Mouse (Mus musculus) testis, postnatal 10 days (tissue): Measurements from ENCODE around the gene Gm9774.

Experiments
- DNase-seq: peaks from one replicate; pipeline ENCODE4 v3.0.0; 2021; ENCODE audit warnings: low spot score

Gm9774 gene

GRCm38 (mm10) chr3:92429323-92429722, at the start of gene Gm9774:
Gene Gm9774, minus strand, starts transcription at chr3:92429423.
- no peak for DNase-seq

- no peak for DNase-seq
Observed at GRCm38 (mm10) chr3:92470111-92470510, 40.9 kb upstream of the Gm9774 start.

DNA sequence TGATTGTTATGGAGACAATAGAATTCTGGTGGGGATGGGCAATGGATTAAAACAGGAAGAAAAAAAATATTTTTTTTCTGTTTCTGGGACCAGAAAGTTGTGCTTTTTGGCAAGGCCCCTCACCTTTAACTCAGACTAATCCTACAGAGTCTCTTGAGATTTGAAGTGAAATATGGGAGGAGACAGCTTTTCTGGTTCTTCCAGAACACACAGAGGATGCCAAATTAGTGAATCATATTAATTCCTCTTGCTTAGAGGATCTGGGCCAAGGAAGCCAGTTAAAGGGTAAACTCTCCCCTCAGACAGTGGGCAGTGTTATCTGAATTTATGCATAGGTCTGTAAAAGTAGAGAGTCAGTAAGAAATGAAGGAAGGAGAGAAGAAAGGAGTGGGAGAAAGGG, 38.2 kb upstream of the Gm9774 start:
- DNase-seq: no peak

DNA sequence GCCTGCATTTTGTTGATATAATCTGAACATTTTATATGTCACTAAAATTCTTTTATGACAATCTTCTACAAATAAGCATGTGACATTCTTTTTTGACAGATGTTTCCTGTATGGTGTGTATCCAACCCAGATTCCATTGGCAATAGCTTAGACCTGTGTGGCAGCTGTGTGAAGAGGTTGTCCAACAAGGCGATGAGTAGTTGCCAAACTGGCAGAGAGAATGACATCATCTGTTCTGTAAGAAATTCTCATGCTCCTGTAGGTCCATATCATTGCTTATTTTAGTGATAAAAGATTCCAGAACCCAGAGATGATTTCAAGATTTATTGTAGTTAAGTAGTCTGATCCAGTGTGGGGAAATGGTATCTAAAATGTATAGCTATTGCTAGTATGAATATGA, 37.4 kb upstream of the Gm9774 start:
- no peak for DNase-seq

DNA sequence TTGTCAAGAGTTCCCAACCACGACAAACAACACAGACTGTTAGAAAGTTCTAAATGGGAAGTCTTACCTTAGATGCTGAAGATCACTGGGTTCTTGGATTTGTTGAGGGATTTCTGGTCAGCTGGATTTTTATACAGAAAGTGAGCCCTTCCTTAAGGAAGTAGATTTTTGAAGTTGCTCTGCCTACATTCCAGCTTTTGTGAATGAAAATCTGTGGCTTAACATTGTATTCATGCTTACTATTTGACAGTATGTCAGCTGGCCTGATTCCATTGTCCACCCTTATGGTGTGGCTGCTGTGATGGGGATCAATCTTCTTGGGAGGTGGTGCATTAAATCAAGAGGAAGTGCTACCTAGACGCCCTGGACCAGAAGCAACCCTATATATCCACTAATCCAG, 29.4 kb upstream of the Gm9774 start, which contains the start of gene Sprr3:
Gene Sprr3, minus strand, starts transcription at position 101 of the 400 bp plus-strand sequence.
- no peak for DNase-seq

DNA sequence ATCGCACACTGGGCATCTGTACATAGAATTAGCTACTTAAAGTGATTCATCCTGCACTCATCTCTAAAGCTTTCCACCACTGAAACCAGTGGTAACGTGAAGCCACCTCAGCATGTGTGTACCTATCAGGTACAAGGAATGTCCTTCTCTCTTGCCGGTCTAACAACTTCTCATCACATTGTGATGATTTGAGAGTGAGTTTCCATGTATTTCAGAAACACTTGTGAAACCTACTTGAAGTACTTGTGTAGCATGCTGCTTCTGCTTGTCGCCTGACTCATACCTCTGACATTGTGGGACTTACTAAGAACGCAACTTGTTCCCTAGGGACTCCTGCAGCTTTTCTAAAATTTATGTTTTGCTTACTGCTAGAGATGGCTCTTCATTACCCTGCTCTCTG, 25.9 kb upstream of the Gm9774 start:
- DNase-seq: no peak

GRCm38 (mm10) chr3:92440177-92440576, 11.0 kb upstream of the Gm9774 start:
- no peak for DNase-seq

- DNase-seq: no peak
Observed at GRCm38 (mm10) chr3:92438689-92439088, 9.5 kb upstream of the Gm9774 start, which contains the start of gene Sprr1b. Gene Sprr1b, minus strand, starts transcription at chr3:92438789.

- no peak for DNase-seq
Observed at GRCm38 (mm10) chr3:92432282-92432681, 3.1 kb upstream of the Gm9774 start, which contains the start of gene Sprr2k. Gene Sprr2k, plus strand, starts transcription at chr3:92432582.

- DNase-seq: no peak
Observed at GRCm38 (mm10) chr3:92417782-92418181, 11.4 kb downstream of the Gm9774 start, which contains the start of gene Sprr2j-ps. Gene Sprr2j-ps, plus strand, starts transcription at chr3:92418082.

- no peak for DNase-seq
Observed at GRCm38 (mm10) chr3:92407691-92408090, 21.5 kb downstream of the Gm9774 start, which contains the start of gene Sprr2i. Gene Sprr2i, plus strand, starts transcription at chr3:92407991.

DNA sequence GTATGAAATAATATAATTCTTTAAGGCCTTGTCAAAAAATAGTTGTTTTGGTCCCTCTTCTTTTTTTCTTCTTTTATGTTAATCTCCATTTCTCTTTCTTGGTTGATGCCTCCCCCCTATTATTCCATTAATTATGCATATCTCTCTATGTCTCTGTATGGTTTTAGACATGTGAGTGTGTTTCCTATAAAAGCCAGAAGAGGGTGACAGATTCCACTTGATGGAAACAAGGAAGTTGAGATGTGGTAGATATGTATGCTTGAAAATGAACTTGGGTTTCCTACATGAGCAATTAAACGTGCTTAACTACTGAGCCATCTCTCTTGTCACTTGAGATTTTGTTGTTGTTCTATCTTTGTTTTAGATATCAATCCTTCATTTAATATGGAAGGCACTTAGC, 34.9 kb downstream of the Gm9774 start:
- no peak for DNase-seq

- no peak for DNase-seq
Observed at GRCm38 (mm10) chr3:92385385-92385784, 43.8 kb downstream of the Gm9774 start, which contains the start of gene Sprr2h. Gene Sprr2h, plus strand, starts transcription at chr3:92385685.
